Mouse (Mus musculus) B cell, adult 2 months (primary cell): ENCODE data around the gene Bbs9.
"Not testable (repeated sequence)": the region's sequence is repeated elsewhere in the genome, so short reads cannot be mapped to it uniquely, and the experiment has no call there.

ENCODE experiments used
- DNase-seq, 2 experiments: peaks; one replicate each; pipeline ENCODE4 v3.0.0; 2022

Gene Bbs9

GRCm38 (mm10) chr9:22811931-22812330 is 336.4 kb downstream of the Bbs9 start:
- DNase-seq = no peak

DNA sequence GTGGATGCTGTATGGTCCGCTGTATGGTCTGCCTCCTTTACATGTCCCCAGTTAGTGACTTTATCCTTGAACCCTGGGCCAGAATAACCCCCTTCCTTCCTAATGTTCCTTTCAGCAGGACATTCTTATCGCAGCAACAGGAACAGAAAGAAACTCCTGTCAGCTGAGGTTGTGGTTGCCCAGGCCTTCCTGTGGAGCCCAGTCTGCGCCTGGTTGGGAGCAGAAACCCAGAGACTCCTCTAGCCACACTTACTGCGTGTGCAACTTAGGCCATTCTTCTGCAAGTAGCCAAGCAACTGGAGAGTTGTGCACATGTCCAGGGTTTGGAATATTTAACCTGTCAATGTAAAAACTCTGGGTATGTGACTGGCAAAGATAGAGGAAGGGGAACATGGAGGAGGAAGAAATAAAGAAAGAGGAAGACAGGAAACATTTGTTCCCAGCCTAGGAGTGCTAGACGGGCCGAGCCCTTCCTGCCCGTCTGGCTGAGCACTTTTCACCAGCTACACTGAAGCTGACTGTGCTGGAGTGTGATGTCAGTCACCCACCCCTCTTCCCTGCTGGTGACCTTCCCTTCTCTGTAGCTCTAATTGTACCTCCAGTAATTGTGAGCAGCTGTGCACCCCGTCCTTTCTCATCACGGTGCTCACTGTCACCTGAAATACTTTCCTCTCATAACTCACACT is 339.0 kb downstream of the Bbs9 start:
- no peak for DNase-seq

- DNase-seq = no peak
These were observed 339.6 kb downstream of the Bbs9 start for GRCm38 (mm10) chr9:22815093-22815458.

DNA sequence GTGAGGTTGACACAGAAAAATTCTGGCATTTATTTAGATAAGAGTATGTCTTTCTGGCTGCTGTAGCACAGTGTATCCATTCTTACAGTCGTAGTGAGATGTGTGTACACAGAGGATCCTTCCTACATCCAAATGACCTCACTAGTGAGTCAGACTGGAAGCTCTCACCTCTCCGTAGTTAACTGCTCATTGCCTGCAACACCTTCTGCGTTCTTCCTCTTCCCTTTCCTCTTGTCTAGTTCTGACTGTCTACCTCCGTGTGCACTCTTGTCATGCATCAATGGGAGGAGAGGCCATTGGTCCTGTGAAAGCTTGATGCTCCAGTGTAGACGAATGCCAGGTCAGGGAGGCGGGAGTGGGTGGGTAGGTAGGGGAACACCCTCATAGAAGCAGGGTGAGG is 344.0 kb downstream of the Bbs9 start:
- DNase-seq = no peak

GRCm38 (mm10) chr9:22820646-22821185 is 345.2 kb downstream of the Bbs9 start:
- no peak for DNase-seq

DNA sequence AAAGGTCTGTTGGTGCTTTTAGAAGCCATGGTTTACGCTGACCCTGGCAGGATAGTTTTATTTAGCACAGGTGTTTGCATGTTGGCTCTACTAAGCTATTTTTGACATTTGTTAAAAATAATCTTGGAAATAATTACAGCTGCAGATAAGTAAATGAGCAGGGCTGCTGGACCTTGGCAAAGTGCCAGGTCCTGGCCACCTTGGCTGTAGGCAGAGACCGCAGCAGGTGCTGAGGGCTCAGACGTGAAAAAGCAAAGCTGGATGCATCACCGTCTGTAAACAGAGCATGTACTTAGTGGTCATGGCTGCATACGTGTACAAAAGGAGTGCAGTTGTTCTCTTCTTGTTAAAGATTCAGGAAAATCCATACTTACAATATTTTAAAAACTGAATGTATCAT is 347.3 kb downstream of the Bbs9 start:
- peak; percentile 2 for DNase-seq

GRCm38 (mm10) chr9:22823856-22824255 is 348.3 kb downstream of the Bbs9 start:
- DNase-seq = no peak

GRCm38 (mm10) chr9:22824910-22825309 is 349.4 kb downstream of the Bbs9 start:
- no peak for DNase-seq

DNA sequence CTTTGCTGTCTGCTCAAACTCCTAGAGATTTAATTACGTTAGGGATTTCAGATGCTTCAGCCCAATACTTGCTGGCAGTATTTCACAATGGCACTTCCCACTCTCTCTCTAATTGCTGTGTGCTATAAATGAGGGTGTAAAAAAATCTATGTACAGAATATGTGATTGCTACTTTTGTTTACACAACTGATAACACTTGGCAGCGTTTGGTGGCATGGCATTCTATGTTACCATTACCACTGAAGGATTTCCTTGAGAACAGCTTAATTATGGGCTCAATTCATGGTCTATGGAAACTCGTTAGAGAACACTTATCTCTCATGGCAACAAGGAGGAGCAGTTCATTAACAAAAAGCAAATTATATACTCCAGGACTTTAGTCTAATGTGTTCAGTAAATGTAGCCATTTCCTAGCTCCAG is 351.1 kb downstream of the Bbs9 start:
- DNase-seq = no peak

DNA sequence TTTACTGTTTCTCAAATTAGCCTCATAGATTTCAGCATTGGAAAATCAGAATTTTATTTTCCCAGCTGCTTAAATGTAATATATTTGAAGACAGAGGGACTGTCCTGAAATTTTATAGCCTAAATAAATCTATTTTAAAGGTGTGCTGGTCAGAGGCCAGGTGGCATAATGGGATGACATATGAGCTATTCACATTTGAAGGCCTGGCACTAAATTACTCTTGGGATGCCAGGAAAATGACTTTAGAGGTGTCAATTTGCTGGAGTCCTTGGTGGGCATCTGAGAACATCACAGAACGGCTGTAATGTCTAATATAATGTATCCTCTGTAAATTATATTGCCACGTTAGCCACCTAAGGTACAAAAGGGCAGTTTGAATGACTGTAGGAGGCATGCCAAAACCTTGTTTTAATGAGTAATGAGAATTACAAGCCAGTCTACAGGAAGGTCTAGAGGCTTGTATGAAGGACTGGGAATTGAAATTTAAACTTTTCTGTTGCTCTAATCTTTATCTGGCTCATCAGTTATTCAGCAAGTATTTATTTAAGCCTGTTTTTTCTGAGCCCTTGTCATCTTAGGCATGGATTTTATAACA is 351.8 kb downstream of the Bbs9 start:
- no peak for DNase-seq

GRCm38 (mm10) chr9:22829212-22829960 is 353.9 kb downstream of the Bbs9 start:
- DNase-seq = no peak

DNA sequence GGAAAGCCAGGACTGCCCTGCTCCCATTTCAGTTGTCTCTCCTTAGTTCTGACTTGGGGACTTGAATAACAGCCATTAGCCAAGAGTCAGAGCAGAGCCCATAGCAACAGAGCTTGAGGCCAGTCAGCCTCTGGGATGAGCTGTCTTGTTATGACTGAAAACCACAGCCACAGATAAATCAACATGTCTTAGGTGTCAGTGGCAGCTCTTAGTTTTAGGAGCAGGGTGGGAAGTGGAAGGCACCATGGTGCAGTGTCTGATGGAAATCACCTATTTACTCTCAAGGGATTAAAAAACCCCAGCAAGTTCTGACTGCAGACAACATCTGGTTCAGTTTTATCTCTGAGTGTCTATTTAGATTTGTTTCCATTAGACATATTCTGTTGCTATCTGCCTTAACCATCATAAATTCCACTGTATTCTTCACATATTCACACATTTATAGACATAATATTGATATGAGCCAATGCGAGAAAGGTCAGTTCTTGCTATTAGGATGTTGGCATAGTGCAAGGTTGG is 359.5 kb downstream of the Bbs9 start:
- no peak for DNase-seq

DNA sequence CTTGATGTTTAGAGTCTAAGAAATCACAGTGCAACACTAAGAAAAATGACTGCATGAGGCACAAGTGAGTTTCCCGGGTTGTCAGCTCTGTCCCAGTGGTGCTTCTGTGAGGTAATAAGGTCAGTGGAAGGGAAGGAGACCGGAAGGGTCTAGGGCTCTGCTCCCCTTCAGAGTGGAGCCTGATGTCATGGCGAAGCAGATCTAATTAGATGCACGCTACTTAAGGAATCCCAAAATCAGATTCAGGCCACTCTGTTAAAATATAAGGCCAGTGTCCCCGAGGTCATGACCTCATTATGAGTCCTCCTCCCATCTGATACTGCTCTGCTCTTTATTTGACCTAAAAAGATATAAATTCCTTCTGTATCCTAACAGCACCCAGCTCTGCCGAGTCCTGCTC is 361.5 kb downstream of the Bbs9 start:
- no peak for DNase-seq

DNA sequence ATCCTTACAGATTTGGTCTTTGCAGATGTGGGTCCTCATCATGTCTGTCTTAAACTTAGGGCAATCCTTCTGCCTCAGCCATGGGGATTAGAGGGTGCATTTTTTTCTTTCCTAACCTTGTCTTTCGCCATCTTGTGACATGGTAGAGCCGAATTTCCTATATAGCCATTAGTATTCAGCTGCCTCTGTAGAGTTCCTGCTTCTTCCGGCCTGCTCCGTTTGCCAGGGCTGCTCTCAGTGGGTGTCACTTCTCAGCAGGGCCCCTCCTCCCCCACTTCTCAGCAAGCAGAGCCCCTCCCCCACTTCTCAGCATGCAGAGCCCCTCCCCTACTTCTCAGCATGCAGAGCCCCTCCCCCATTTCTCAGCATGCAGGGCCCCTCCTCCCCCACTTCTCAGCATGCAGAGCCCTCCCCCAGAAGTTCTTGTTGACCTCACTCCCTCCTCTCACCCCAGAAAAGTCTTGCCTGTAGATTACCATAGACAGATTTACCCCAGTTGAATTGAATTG is 362.2 kb downstream of the Bbs9 start:
- no peak for DNase-seq

DNA sequence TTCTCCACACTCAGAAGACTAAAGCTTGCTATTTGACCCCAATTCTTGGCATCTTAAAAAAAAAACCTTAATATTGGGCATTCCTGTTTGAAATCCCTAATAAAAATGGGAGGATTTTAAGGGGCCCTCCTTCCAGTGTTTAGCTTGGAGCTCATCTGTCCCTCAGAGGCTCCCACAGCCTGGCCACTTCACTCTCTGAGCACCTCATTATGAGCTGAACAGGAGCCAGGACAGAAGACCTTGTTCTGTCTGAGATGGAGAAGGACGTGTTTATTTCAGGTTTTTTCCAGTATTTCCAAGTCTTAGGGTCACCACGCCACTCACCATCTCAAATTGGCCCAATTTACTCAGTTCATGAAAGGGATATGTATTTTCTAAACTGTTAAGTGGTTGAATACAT is 370.5 kb downstream of the Bbs9 start:
- DNase-seq = no peak

- DNase-seq = no peak
These were observed 371.3 kb downstream of the Bbs9 start for GRCm38 (mm10) chr9:22846783-22847182.

DNA sequence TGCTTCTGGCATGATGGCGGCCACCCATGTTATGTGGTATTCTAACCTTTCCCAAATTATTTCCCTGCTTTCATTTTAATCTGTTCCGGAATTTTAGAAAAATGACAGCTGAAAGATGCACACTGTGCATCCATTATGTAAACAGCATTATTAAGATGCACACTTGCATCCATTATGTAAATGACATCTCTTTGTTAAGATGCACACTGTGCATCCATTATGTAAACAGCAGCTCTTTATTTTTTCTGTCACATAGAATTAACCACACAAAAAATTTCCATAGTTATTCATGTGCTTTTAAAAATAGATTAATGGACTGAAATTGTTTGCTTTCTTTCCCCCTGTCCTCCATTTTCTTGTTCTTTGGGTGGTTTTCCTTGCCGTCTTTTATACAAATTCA is 373.3 kb downstream of the Bbs9 start:
- no peak for DNase-seq

DNA sequence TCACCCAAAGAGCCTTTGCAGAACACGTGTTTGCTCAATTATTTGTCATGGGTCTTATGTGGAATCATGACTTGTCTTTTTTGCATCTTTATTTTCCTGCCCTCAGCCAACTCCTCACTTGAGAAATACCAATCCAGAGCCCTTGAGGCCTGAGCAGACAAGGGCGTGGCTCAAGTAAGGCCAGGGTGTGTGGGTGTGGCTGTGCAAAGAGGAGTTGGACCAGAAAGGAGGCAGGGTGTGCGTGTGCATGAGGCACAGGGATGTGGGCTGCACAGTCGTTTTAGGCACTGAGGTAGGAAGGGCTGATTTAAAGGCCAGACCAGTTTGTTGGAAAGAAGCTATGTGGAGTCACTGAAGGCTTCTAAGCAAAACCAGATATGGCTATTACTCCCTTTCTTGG is 373.7 kb downstream of the Bbs9 start:
- no peak for DNase-seq

DNA sequence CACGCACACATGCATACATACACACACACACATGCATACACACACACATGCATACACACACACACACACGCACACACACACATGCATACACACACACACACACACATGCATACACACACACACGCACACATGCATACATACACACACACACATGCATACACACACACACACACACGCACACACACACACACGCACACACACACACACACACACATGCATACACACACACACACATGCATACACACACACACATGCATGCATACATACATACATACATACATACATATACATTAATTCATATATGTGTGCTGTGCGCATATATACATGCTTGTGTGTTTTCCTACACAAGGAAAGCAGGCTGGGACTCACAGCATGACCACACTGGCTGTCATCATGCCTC is 393.6 kb downstream of the Bbs9 start:
- DNase-seq = not testable (repeated sequence)

GRCm38 (mm10) chr9:22870661-22871060 is 395.1 kb downstream of the Bbs9 start:
- no peak for DNase-seq

GRCm38 (mm10) chr9:22875231-22875630 is 399.7 kb downstream of the Bbs9 start:
- DNase-seq = no peak

GRCm38 (mm10) chr9:22879266-22879665 is 403.8 kb downstream of the Bbs9 start:
- DNase-seq = no peak

- DNase-seq = peak in 1 of 2 experiments; percentile 4
These were observed 410.8 kb downstream of the Bbs9 start for GRCm38 (mm10) chr9:22886351-22886750.

DNA sequence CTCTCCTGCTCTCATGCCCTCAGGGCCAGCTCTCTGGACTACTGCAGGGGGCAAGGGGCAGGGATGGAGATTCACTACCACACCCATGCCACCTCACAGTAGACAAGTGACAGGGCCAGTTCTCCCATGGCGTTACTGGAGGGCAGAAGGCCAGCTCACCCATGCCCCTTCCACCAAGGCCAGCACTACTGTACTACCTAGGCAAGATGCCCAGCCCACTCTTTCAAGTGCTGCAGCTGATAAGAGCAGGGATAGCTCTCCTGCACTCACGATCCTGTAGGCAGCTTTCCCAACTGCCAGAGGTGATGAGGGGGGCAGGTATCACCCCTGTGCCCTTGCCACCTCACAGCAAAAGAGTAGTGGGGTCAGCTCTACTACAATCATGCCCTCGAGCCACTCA is 429.9 kb downstream of the Bbs9 start:
- no peak for DNase-seq
